Mouse (Mus musculus) MEL (cell line): ENCODE results near the gene Onecut3. TPM values are rescaled to one million over a fixed set of nuclear protein-coding genes. Genes with fewer than 3 reads are reported as not detected.

Source experiments
- DNase-seq: peaks from one replicate; pipeline ENCODE4 v3.0.0; 2011; ENCODE audit warnings: low read depth, low spot score
- H3K27ac ChIP-seq: 2 replicates; pipeline ENCODE4 v1.5.1; 2012; ENCODE audit warnings: low read depth, mild to moderate bottlenecking, control low read depth, low read length, moderate library complexity; ENCODE audit not compliant: control insufficient read depth
- H3K27me3 ChIP-seq, 2 experiments: fragments of 150-350 bp in 1 of 2; sonication (generic) in 1 of 2; 2 replicates each; pipeline ENCODE4 v1.6.1; 2012; ENCODE audit warnings: low read length in 2 of 2, mild to moderate bottlenecking in 2 of 2, improper control_type of control experiment in 1 of 2, moderate library complexity in 1 of 2; ENCODE audit not compliant: insufficient read depth in 2 of 2, control insufficient read depth in 1 of 2
- H3K36me3 ChIP-seq, 2 experiments: 2 replicates each; pipeline ENCODE4 v1.6.1; 2012 to 2014; ENCODE audit warnings: low read length in 2 of 2, improper control_type of control experiment in 1 of 2, inconsistent platforms in 1 of 2, mild to moderate bottlenecking in 1 of 2; ENCODE audit not compliant: insufficient read depth in 2 of 2, control insufficient read depth in 1 of 2
- H3K4me1 ChIP-seq, 2 experiments: fragments of 150-350 bp in 1 of 2; sonication (generic) in 1 of 2; 2 replicates each; pipeline ENCODE4 v1.6.1; 2012; ENCODE audit warnings: low read length in 2 of 2, improper control_type of control experiment in 1 of 2, mild to moderate bottlenecking in 1 of 2; ENCODE audit not compliant: insufficient read depth in 2 of 2, control insufficient read depth in 1 of 2
- H3K4me3 ChIP-seq, 2 experiments: fragments of 150-350 bp in 1 of 2; sonication (generic) in 1 of 2; 2 replicates each; pipeline ENCODE4 v1.5.1; 2012; ENCODE audit warnings: low read depth in 2 of 2, low read length in 2 of 2, mild to moderate bottlenecking in 2 of 2, moderate library complexity in 2 of 2, control low read depth in 1 of 2, improper control_type of control experiment in 1 of 2; ENCODE audit not compliant: control insufficient read depth in 1 of 2, insufficient read depth in 1 of 2
- H3K79me2 ChIP-seq: 2 replicates; pipeline ENCODE4 v1.6.1; 2012; ENCODE audit warnings: mild to moderate bottlenecking, low read length, moderate library complexity; ENCODE audit not compliant: control insufficient read depth, poor library complexity, insufficient read depth
- H3K9ac ChIP-seq: 2 replicates; pipeline ENCODE4 v1.6.1; 2012; ENCODE audit warnings: low read depth, mild to moderate bottlenecking, control low read depth, low read length, moderate library complexity; ENCODE audit not compliant: control insufficient read depth, poor library complexity, severe bottlenecking
- H3K9me3 ChIP-seq: fragments of 150-350 bp; sonication (generic); replicated peaks from 2 replicates; pipeline ENCODE4 v1.6.1; 2012; ENCODE audit warnings: mild to moderate bottlenecking, low read length, improper control_type of control experiment, moderate library complexity; ENCODE audit not compliant: insufficient read depth
- BHLHE40 ChIP-seq: IDR thresholded peaks from 2 replicates; pipeline ENCODE4 v1.6.1; 2012; ENCODE audit warnings: low read depth, mild to moderate bottlenecking, inconsistent platforms, low read length, improper control_type of control experiment, borderline replicate concordance
- CHD1 ChIP-seq: IDR thresholded peaks from 2 replicates; pipeline ENCODE4 v1.6.1; 2012; ENCODE audit warnings: low read depth, mild to moderate bottlenecking, inconsistent platforms, low read length, improper control_type of control experiment
- CHD2 ChIP-seq: IDR thresholded peaks from 2 replicates; pipeline ENCODE4 v1.6.1; 2011; ENCODE audit warnings: low read length, improper control_type of control experiment
- CTCF ChIP-seq, 3 experiments: IDR thresholded peaks in 2 of 3; conservative IDR thresholded peaks in 1 of 3; 2 replicates each; pipeline ENCODE4 v1.5.1; 2011 to 2012; ENCODE audit warnings: low read length in 3 of 3, low read depth in 2 of 3, mild to moderate bottlenecking in 2 of 3, improper control_type of control experiment in 1 of 3, inconsistent platforms in 1 of 3, mixed read lengths in 1 of 3, moderate library complexity in 1 of 3; ENCODE audit not compliant: control insufficient read depth in 1 of 3, insufficient read depth in 1 of 3, poor library complexity in 1 of 3, severe bottlenecking in 1 of 3
- E2F4 ChIP-seq: IDR thresholded peaks from 2 replicates; pipeline ENCODE4 v1.6.1; 2011; ENCODE audit warnings: low read depth, low read length, improper control_type of control experiment, borderline replicate concordance
- ELF1 ChIP-seq: IDR thresholded peaks from 2 replicates; pipeline ENCODE4 v1.6.1; 2014; ENCODE audit warnings: low read depth, mild to moderate bottlenecking, inconsistent platforms, low read length, improper control_type of control experiment, moderate library complexity
- EP300 ChIP-seq, 2 experiments: IDR thresholded peaks; 2 replicates each; pipeline ENCODE4 v1.6.1; 2011; ENCODE audit warnings: improper control_type of control experiment in 2 of 2, low read length in 2 of 2, low read depth in 1 of 2, mild to moderate bottlenecking in 1 of 2
- ETS1 ChIP-seq: IDR thresholded peaks from 2 replicates; pipeline ENCODE4 v1.6.1; 2012; ENCODE audit warnings: low read depth, mild to moderate bottlenecking, inconsistent platforms, low read length, improper control_type of control experiment, moderate library complexity
- GATA1 ChIP-seq: IDR thresholded peaks from 2 replicates; pipeline ENCODE4 v1.6.1; 2011; ENCODE audit warnings: low read depth, low read length, improper control_type of control experiment
- JUND ChIP-seq: IDR thresholded peaks from 2 replicates; pipeline ENCODE4 v1.6.1; 2011; ENCODE audit warnings: low read depth, mild to moderate bottlenecking, improper control_type of control experiment, low read length
- MAFK ChIP-seq: IDR thresholded peaks from 2 replicates; pipeline ENCODE4 v1.6.1; 2011; ENCODE audit warnings: low read depth, mild to moderate bottlenecking, low read length, improper control_type of control experiment, borderline replicate concordance
- MAX ChIP-seq: IDR thresholded peaks from 2 replicates; pipeline ENCODE4 v1.6.1; 2011; ENCODE audit warnings: low read length, improper control_type of control experiment
- MAZ ChIP-seq: IDR thresholded peaks from 2 replicates; pipeline ENCODE4 v1.6.1; 2012; ENCODE audit warnings: low read depth, mild to moderate bottlenecking, inconsistent platforms, low read length, improper control_type of control experiment
- MEF2A ChIP-seq: IDR thresholded peaks from 2 replicates; pipeline ENCODE4 v1.6.1; 2014; ENCODE audit warnings: low read depth, mild to moderate bottlenecking, inconsistent platforms, low read length, improper control_type of control experiment; ENCODE audit not compliant: poor library complexity, insufficient replicate concordance, severe bottlenecking; ENCODE audit errors: extremely low read depth
- MYC ChIP-seq: IDR thresholded peaks from 2 replicates; pipeline ENCODE4 v1.6.1; 2011; ENCODE audit warnings: low read depth, mild to moderate bottlenecking, low read length, improper control_type of control experiment, moderate library complexity
- NELFE ChIP-seq: IDR thresholded peaks from 2 replicates; pipeline ENCODE4 v1.6.1; 2011; ENCODE audit warnings: low read depth, low read length, improper control_type of control experiment
- POLR2A ChIP-seq, 2 experiments: IDR thresholded peaks; 2 replicates each; pipeline ENCODE4 v1.6.1; 2011 to 2012; ENCODE audit warnings: low read length in 2 of 2, mild to moderate bottlenecking in 2 of 2, control low read depth in 1 of 2, improper control_type of control experiment in 1 of 2, low read depth in 1 of 2, moderate library complexity in 1 of 2; ENCODE audit not compliant: control insufficient read depth in 1 of 2, insufficient read depth in 1 of 2, poor library complexity in 1 of 2
- POLR2AphosphoS5 ChIP-seq: IDR thresholded peaks from 2 replicates; pipeline ENCODE4 v1.6.1; 2012; ENCODE audit warnings: low read depth, borderline replicate concordance, mild to moderate bottlenecking, inconsistent platforms, low read length, moderate library complexity, mixed read lengths
- RAD21 ChIP-seq: IDR thresholded peaks from 2 replicates; pipeline ENCODE4 v1.6.1; 2011; ENCODE audit warnings: mild to moderate bottlenecking, low read depth, low read length, improper control_type of control experiment
- RCOR1 ChIP-seq: IDR thresholded peaks from 2 replicates; pipeline ENCODE4 v1.6.1; 2012; ENCODE audit warnings: low read depth, mild to moderate bottlenecking, inconsistent platforms, low read length, improper control_type of control experiment
- SIN3A ChIP-seq: IDR thresholded peaks from 2 replicates; pipeline ENCODE4 v1.6.1; 2012; ENCODE audit warnings: low read length, improper control_type of control experiment, inconsistent platforms
- SMC3 ChIP-seq: IDR thresholded peaks from 2 replicates; pipeline ENCODE4 v1.6.1; 2011; ENCODE audit warnings: low read depth, low read length, improper control_type of control experiment
- TBP ChIP-seq: IDR thresholded peaks from 2 replicates; pipeline ENCODE4 v1.8.0; 2011; ENCODE audit warnings: low read depth, low read length, improper control_type of control experiment
- TCF12 ChIP-seq: IDR thresholded peaks from 2 replicates; pipeline ENCODE4 v1.6.1; 2014; ENCODE audit warnings: low read depth, mild to moderate bottlenecking, inconsistent platforms, low read length, improper control_type of control experiment, moderate library complexity
- UBTF ChIP-seq: IDR thresholded peaks from 2 replicates; pipeline ENCODE4 v1.6.1; 2012; ENCODE audit warnings: low read depth, mild to moderate bottlenecking, inconsistent platforms, low read length, improper control_type of control experiment, moderate library complexity, borderline replicate concordance; ENCODE audit not compliant: insufficient read depth
- USF1 ChIP-seq: IDR thresholded peaks from 2 replicates; pipeline ENCODE4 v1.6.1; 2014; ENCODE audit warnings: low read depth, mild to moderate bottlenecking, inconsistent platforms, low read length, improper control_type of control experiment, moderate library complexity
- USF2 ChIP-seq, 2 experiments: IDR thresholded peaks; 2 replicates each; pipeline ENCODE4 v1.6.1; 2011 to 2012; ENCODE audit warnings: improper control_type of control experiment in 2 of 2, low read length in 2 of 2, borderline replicate concordance in 1 of 2, inconsistent platforms in 1 of 2, low read depth in 1 of 2, mild to moderate bottlenecking in 1 of 2; ENCODE audit not compliant: insufficient read depth in 1 of 2
- ZC3H11A ChIP-seq: IDR thresholded peaks from 2 replicates; pipeline ENCODE4 v1.6.1; 2012; ENCODE audit warnings: low read depth, mild to moderate bottlenecking, inconsistent platforms, low read length, improper control_type of control experiment
- polyA plus RNA-seq, 2 experiments: library from polyadenylated mRNA; stranded (reverse) in 1 of 2; unstranded in 1 of 2; fragments of >175 nt in 1 of 2; fragments of >200 nt in 1 of 2; gene quantifications; 2 replicates each; pipeline versions ENCODE4 v1.2.1 to v1.2.4; 2012; ENCODE audit warnings: low replicate concordance in 2 of 2, low read depth in 1 of 2; ENCODE audit not compliant: insufficient read length in 2 of 2, insufficient read depth in 1 of 2, missing spikeins in 1 of 2
- total RNA-seq: library from RNA; depleted of rRNA; stranded (reverse); fragments of 300-350 nt; gene quantifications from 2 replicates; pipeline ENCODE4 v1.2.3, GENCODE M21; 2012

The Onecut3 gene
- total and polyA plus RNA-seq, 3 experiments: not detected

- no peak for TF ChIP-seq JUND
- no peak for TF ChIP-seq E2F4
- no peak for TF ChIP-seq USF1
- no peak for TF ChIP-seq CTCF (IDR thresholded peaks at IDR 0.05 in 2 of 3, conservative IDR thresholded peaks at IDR 0.05 in 1 of 3; ENCODE audit: control insufficient read depth in 1 of 3, insufficient read depth in 1 of 3, low read depth in 2 of 3, low read length in 3 of 3, poor library complexity in 1 of 3, severe bottlenecking in 1 of 3)
- no peak for TF ChIP-seq UBTF
- no peak for TF ChIP-seq POLR2A (IDR thresholded peaks at IDR 0.05; ENCODE audit: control insufficient read depth in 1 of 2, insufficient read depth in 1 of 2, low read depth in 1 of 2, low read length in 2 of 2, poor library complexity in 1 of 2)
- TF ChIP-seq NELFE: no peak
- no peak for TF ChIP-seq CHD1
- no peak for TF ChIP-seq MAZ
- no peak for TF ChIP-seq SMC3
- TF ChIP-seq EP300 (IDR thresholded peaks at IDR 0.05; ENCODE audit: low read depth in 1 of 2, low read length in 2 of 2): no peak
- no peak for TF ChIP-seq MAFK
- no peak for TF ChIP-seq BHLHE40
- no peaks in the 10 kb centered on the region for H3K79me2 ChIP-seq
Measured at GRCm38 (mm10) chr10:80490051-80490450, 4.6 kb upstream of the Onecut3 start.

GRCm38 (mm10) chr10:80495901-80496300, 1.3 kb downstream of the Onecut3 start:
- no peaks in the 10 kb centered on the region for H3K79me2 ChIP-seq
- no peak overlapping the region for H3K9ac ChIP-seq
- H3K4me1 ChIP-seq: no peaks in the 10 kb centered on the region
- H3K27me3 ChIP-seq: peaks cover 5 to 8% of the 10 kb centered on the region in 2 experiments; a peak in 3 of 4 replicates
- DNase-seq: no peak
- H3K27ac ChIP-seq: no peak overlapping the region
- TF ChIP-seq RCOR1: no peak
- no peak for TF ChIP-seq UBTF
- TF ChIP-seq POLR2AphosphoS5: no peak
- no peak for TF ChIP-seq MYC
- no peak for TF ChIP-seq TCF12
- no peak for TF ChIP-seq ETS1
- TF ChIP-seq RAD21: no peak
- TF ChIP-seq CHD2: no peak
- TF ChIP-seq SIN3A: no peak
- no peak for TF ChIP-seq MEF2A
- no peak for TF ChIP-seq ZC3H11A
- TF ChIP-seq GATA1: no peak
- TF ChIP-seq TBP: no peak
- no peak for TF ChIP-seq MAZ
- no peak for TF ChIP-seq MAX
- TF ChIP-seq JUND: no peak
- no peak for TF ChIP-seq ELF1
- no peak for TF ChIP-seq USF2 (IDR thresholded peaks at IDR 0.05; ENCODE audit: borderline replicate concordance in 1 of 2, insufficient read depth in 1 of 2, low read depth in 1 of 2, low read length in 2 of 2)
- H3K36me3 ChIP-seq: no peaks in the 10 kb centered on the region
- H3K9me3 ChIP-seq: no peaks in the 10 kb centered on the region
- H3K4me3 ChIP-seq: no peak overlapping the region

More at GRCm38 (mm10) chr10:80490051-80490450, 4.6 kb upstream of the Onecut3 start:
- Histone ChIP-seq H3K36me3 (no peaks in the 10 kb centered on the region), H3K9me3 (no peaks in the 10 kb centered on the region), H3K9ac (no peak overlapping the region), H3K27ac (no peak overlapping the region), H3K4me3 (no peak overlapping the region), H3K4me1 (no peaks in the 10 kb centered on the region), H3K27me3 (peaks cover 2% of the 10 kb centered on the region in 2 experiments; a peak in 3 of 4 replicates)
- no peak for DNase-seq
